Mouse (Mus musculus) Patski (cell line): ENCODE data around the gene Gm21319. TPM values are rescaled to one million over a fixed set of nuclear protein-coding genes. Genes with fewer than 3 reads are reported as not detected.
"Not testable (repeated sequence)": the region's sequence is repeated elsewhere in the genome, so short reads cannot be mapped to it uniquely, and the experiment has no call there.

Source experiments
- ATAC-seq: fragments of 100-300 bp; one replicate; pipeline ENCODE4 v1.8.0; 2021
- CTCF ChIA-PET: fragments of 350-600 bp; sonication (Branson Sonifier 250); formaldehyde crosslinking; loops from one replicate; lab custom pipeline; 2022; ENCODE audit warnings: inconsistent platforms; lab: Charles Lee
- POLR2A ChIA-PET: fragments of 350-600 bp; sonication (Branson Sonifier 250); formaldehyde crosslinking; loops from one replicate; lab custom pipeline; 2022; ENCODE audit warnings: antibody characterized with exemption, inconsistent platforms; lab: Charles Lee
- DNase-seq: peaks from one replicate; pipeline ENCODE4 v3.0.0-alpha.2; 2011; ENCODE audit warnings: low read depth, low spot score
- H3K27me3 ChIP-seq: fragments of 371-371 bp; one replicate; pipeline ENCODE4 v1.5.1; 2021
- in situ Hi-C: fragments of 300-500 bp; cut with MboI; formaldehyde crosslinking; loops from 3 replicates; pipeline ENCODE4 v1.11.1; 2018; ENCODE audit warnings: low pct_unique_long_range_greater_than_20kb, mixed read lengths
- polyA plus RNA-seq: library from polyadenylated mRNA; unstranded; gene quantifications from one replicate; pipeline ENCODE4 v1.2.3, GENCODE M21; 2021

The Gm21319 gene
- polyA plus RNA-seq: not detected

- ATAC-seq, POLR2A ChIA-PET, DNase-seq, CTCF ChIA-PET, in situ Hi-C loops, H3K27me3 ChIP-seq: not testable (repeated sequence)
Observed at GRCm38 (mm10) chr12:87775655-87776054, at the start of gene Gm21319. Gene Gm21319 (minus strand): TSS chr12:87775755.

GRCm38 (mm10) chr12:87816277-87816676, 40.7 kb upstream of the Gm21319 start, which contains the start of gene BB287469:
Gene BB287469 (plus strand): TSS chr12:87816577.
- H3K27me3 ChIP-seq, in situ Hi-C loops, ATAC-seq, DNase-seq, CTCF ChIA-PET, POLR2A ChIA-PET: not testable (repeated sequence)

- H3K27me3 ChIP-seq, ATAC-seq, DNase-seq, CTCF ChIA-PET, in situ Hi-C loops, POLR2A ChIA-PET: not testable (repeated sequence)
Observed at GRCm38 (mm10) chr12:87797971-87798370, 22.4 kb upstream of the Gm21319 start.

GRCm38 (mm10) chr12:87795212-87795611, 19.7 kb upstream of the Gm21319 start, which contains the start of gene Gm21936:
Gene Gm21936 (plus strand): TSS chr12:87795512.
- POLR2A ChIA-PET, DNase-seq, H3K27me3 ChIP-seq, ATAC-seq, CTCF ChIA-PET, in situ Hi-C loops: not testable (repeated sequence)

Other genes starting within 250 kb of the Gm21319 start
- gene Oog1, start 173.1 kb downstream of the Gm21319 start, polyA plus RNA-seq: 0.19 TPM
- 0.13 TPM for gene Gm4027, start 156.9 kb downstream of the Gm21319 start, polyA plus RNA-seq
- gene Gm16381, start 131.1 kb downstream of the Gm21319 start, polyA plus RNA-seq: not detected
- not detected for gene Gm21936, start 19.8 kb upstream of the Gm21319 start, polyA plus RNA-seq
- not detected for gene BB287469, start 40.8 kb upstream of the Gm21319 start, polyA plus RNA-seq
- gene Gm2001, start 66.6 kb upstream of the Gm21319 start, polyA plus RNA-seq: not detected
- gene Gm2016, start 98.3 kb upstream of the Gm21319 start, polyA plus RNA-seq: 0.39 TPM
- gene Gm2022, start 119.6 kb upstream of the Gm21319 start, polyA plus RNA-seq: 0.32 TPM
- gene Gm2035, start 144.1 kb upstream of the Gm21319 start, polyA plus RNA-seq: not detected
- 0.03 TPM for gene Gm2042, start 178.3 kb upstream of the Gm21319 start, polyA plus RNA-seq
- not detected for gene Gm2075, start 236.1 kb upstream of the Gm21319 start, polyA plus RNA-seq
- not detected for gene Gm6803, start 243.0 kb upstream of the Gm21319 start, polyA plus RNA-seq